Mouse (Mus musculus): ENCODE measurements around the gene Osbpl5. TPM values are rescaled to one million over a fixed set of nuclear protein-coding genes. Genes with fewer than 3 reads are reported as not detected.

Osbpl5 gene
- polyA plus RNA-seq, 1 experiment from 2014 or later = 29.9 TPM

- DNase-seq (ENCODE audit: low spot score) (no peak), ATAC-seq (ENCODE audit: low FRiP score, low TSS enrichment) (no peak)
- no peak overlapping the region for H3K27ac ChIP-seq (replicated peaks)
- WGBS = 42% methylated on average over 4 of the region's 4 CpGs
- H3K4me1 ChIP-seq (replicated peaks; ENCODE audit: control insufficient read depth, insufficient read depth) = no peaks in the 10 kb centered on the region
- no peak for TF ChIP-seq CTCF (IDR thresholded peaks at IDR 0.05; ENCODE audit: low read depth)
- no peak for TF ChIP-seq EP300 (optimal IDR thresholded peaks at IDR 0.05)
- no peaks in the 10 kb centered on the region for H3K27me3 ChIP-seq (ENCODE audit: control insufficient read depth, insufficient read depth, low read length)
- no peaks in the 10 kb centered on the region for H3K9me3 ChIP-seq (ENCODE audit: control insufficient read depth, low read length)
- no peak overlapping the region for H3K9ac ChIP-seq (ENCODE audit: low read length)
- H3K4me2 ChIP-seq (replicated peaks; ENCODE audit: low read depth) = no peak overlapping the region
- peaks cover 26% of the 10 kb centered on the region for H3K36me3 ChIP-seq (ENCODE audit: control insufficient read depth, insufficient read depth, low read length)
- H3K4me3 ChIP-seq (ENCODE audit: low read depth, low read length) = no peak overlapping the region
These were observed 44.8 kb downstream of the Osbpl5 start for GRCm38 (mm10) chr7:143712023-143712422.

DNA sequence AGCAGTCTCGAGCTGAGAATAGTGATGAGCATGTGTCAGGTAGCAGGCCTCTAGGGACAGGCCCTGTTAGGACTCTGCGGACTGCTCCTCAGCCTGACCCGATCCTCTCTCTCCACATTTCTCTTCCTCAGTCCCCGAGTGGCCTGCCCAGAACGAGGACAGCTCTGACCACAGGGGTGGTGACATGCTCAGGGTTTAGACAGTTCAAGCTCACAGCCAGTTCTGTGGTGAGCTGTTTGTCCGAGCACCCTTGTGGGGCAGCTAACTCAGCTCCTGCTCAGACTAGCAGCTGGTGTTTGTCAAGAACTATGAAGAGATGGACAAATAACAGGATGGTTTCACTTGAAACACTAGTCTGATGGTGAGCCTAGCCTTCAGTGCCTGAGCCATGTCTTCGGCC lies 45.4 kb downstream of the Osbpl5 start:
- Histone ChIP-seq H3K27me3 (ENCODE audit: control insufficient read depth, insufficient read depth, low read length) (no peaks in the 10 kb centered on the region), H3K27ac (replicated peaks) (no peak overlapping the region), H3K4me2 (replicated peaks; ENCODE audit: low read depth) (no peak overlapping the region), H3K4me3 (ENCODE audit: low read depth, low read length) (no peak overlapping the region), H3K4me1 (replicated peaks; ENCODE audit: control insufficient read depth, insufficient read depth) (no peaks in the 10 kb centered on the region), H3K9ac (ENCODE audit: low read length) (no peak overlapping the region), H3K9me3 (ENCODE audit: control insufficient read depth, low read length) (no peaks in the 10 kb centered on the region), H3K36me3 (ENCODE audit: control insufficient read depth, insufficient read depth, low read length) (peaks cover 26% of the 10 kb centered on the region)
- WGBS = 71% methylated on average over 7 of the region's 7 CpGs
- no peak for ATAC-seq (ENCODE audit: low FRiP score, low TSS enrichment)
- DNase-seq (ENCODE audit: low spot score) = no peak
- TF ChIP-seq CTCF (IDR thresholded peaks at IDR 0.05; ENCODE audit: low read depth) (no peak), EP300 (optimal IDR thresholded peaks at IDR 0.05) (no peak)

DNA sequence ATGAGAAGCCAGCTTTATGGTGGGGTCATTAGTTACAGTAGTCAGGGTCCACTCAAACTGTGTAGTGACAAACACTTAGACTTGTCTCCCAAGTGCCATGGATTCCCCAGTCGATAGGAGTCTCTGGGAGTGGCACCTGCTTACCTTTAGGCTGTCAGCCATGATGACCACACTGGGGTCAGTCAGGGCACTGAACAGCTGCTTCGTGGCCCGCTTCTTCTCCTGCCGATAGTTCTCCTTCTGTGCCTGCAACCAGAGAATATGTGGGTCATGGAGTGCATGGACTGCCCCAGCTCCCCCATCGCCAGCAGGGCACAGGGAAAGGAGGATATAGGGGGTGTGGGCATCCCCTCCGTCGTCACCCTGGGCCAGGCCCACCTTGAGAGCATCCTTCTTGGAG lies 47.4 kb downstream of the Osbpl5 start:
- Histone ChIP-seq H3K27ac (replicated peaks) (no peak overlapping the region), H3K4me3 (ENCODE audit: low read depth, low read length) (no peak overlapping the region), H3K9me3 (ENCODE audit: control insufficient read depth, low read length) (no peaks in the 10 kb centered on the region), H3K36me3 (ENCODE audit: control insufficient read depth, insufficient read depth, low read length) (peaks cover 24% of the 10 kb centered on the region), H3K4me2 (replicated peaks; ENCODE audit: low read depth) (no peak overlapping the region), H3K4me1 (replicated peaks; ENCODE audit: control insufficient read depth, insufficient read depth) (no peaks in the 10 kb centered on the region), H3K9ac (ENCODE audit: low read length) (no peak overlapping the region), H3K27me3 (ENCODE audit: control insufficient read depth, insufficient read depth, low read length) (no peaks in the 10 kb centered on the region)
- ATAC-seq (ENCODE audit: low FRiP score, low TSS enrichment) = no peak
- no peak for DNase-seq (ENCODE audit: low spot score)
- 83% methylated on average over 7 of the region's 7 CpGs for WGBS
- TF ChIP-seq EP300 (optimal IDR thresholded peaks at IDR 0.05) = no peak
- no peak for TF ChIP-seq CTCF (IDR thresholded peaks at IDR 0.05; ENCODE audit: low read depth)

DNA sequence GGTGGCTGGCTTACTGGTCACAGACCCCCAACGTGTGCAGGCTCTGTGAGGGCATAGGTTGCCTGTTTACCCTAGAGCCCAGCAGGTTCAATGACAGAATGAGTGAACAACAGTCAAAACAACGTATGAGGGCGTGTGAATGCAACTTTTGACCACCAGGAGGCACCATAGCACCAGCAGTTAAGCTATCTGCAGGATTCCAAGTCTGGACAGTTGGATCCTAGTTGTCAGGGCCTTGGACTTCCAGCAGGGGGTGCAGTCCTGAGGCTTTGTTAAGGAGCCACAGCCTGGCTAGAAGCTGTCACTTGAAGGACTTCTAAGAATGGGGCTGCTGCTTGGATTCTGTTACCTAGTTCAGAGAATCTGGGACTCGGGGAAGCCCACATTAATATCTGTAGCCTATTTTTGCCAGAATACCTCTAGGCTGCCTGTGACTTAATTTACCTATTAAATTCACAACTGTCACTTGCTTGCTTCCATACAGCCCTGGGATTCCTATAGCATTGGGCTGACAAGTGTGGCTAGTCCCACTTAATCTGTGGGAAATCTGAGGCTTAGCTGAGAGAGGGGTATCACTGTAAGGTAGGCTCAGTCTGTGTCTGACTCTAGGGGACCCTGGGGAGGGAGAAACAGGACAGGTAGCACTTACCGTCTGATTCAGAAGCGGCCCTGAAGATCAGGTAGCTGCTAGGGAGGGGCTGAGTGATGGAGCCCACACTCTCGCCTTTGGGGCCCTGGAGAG lies 49.9 kb downstream of the Osbpl5 start:
- H3K9ac ChIP-seq (ENCODE audit: low read length) = no peak overlapping the region
- H3K4me2 ChIP-seq (replicated peaks; ENCODE audit: low read depth) = no peak overlapping the region
- peaks cover 38% of the 10 kb centered on the region for H3K36me3 ChIP-seq (ENCODE audit: control insufficient read depth, insufficient read depth, low read length)
- peak; percentile 94 for DNase-seq (ENCODE audit: low spot score)
- WGBS = 35% methylated on average over 7 of the region's 7 CpGs
- TF ChIP-seq EP300 (optimal IDR thresholded peaks at IDR 0.05) (no peak), CTCF (IDR thresholded peaks at IDR 0.05; ENCODE audit: low read depth) (peak; percentile 100)
- H3K27ac ChIP-seq (replicated peaks) = no peak overlapping the region
- no peaks in the 10 kb centered on the region for H3K27me3 ChIP-seq (ENCODE audit: control insufficient read depth, insufficient read depth, low read length)
- no peak overlapping the region for H3K4me3 ChIP-seq (ENCODE audit: low read depth, low read length)
- peak; percentile 85 for ATAC-seq (ENCODE audit: low FRiP score, low TSS enrichment)
- no peaks in the 10 kb centered on the region for H3K9me3 ChIP-seq (ENCODE audit: control insufficient read depth, low read length)
- H3K4me1 ChIP-seq (replicated peaks; ENCODE audit: control insufficient read depth, insufficient read depth) = no peaks in the 10 kb centered on the region

- H3K27ac ChIP-seq (replicated peaks) = no peak overlapping the region
- H3K4me3 ChIP-seq (ENCODE audit: low read depth, low read length) = no peak overlapping the region
- no peak overlapping the region for H3K9ac ChIP-seq (ENCODE audit: low read length)
- H3K4me2 ChIP-seq (replicated peaks; ENCODE audit: low read depth) = no peak overlapping the region
- H3K4me1 ChIP-seq (replicated peaks; ENCODE audit: control insufficient read depth, insufficient read depth) = no peaks in the 10 kb centered on the region
- peaks cover 44% of the 10 kb centered on the region for H3K36me3 ChIP-seq (ENCODE audit: control insufficient read depth, insufficient read depth, low read length)
- 66% methylated on average over 2 of the region's 2 CpGs for WGBS
- TF ChIP-seq CTCF (IDR thresholded peaks at IDR 0.05; ENCODE audit: low read depth) (peak; percentile 78), EP300 (optimal IDR thresholded peaks at IDR 0.05) (no peak)
- peak; percentile 50 for DNase-seq (ENCODE audit: low spot score)
- H3K27me3 ChIP-seq (ENCODE audit: control insufficient read depth, insufficient read depth, low read length) = no peaks in the 10 kb centered on the region
- no peak for ATAC-seq (ENCODE audit: low FRiP score, low TSS enrichment)
- no peaks in the 10 kb centered on the region for H3K9me3 ChIP-seq (ENCODE audit: control insufficient read depth, low read length)
These were observed 60.6 kb downstream of the Osbpl5 start for GRCm38 (mm10) chr7:143696140-143696539.

- H3K36me3 ChIP-seq (ENCODE audit: control insufficient read depth, insufficient read depth, low read length) = peaks cover 40% of the 10 kb centered on the region
- H3K27me3 ChIP-seq (ENCODE audit: control insufficient read depth, insufficient read depth, low read length) = no peaks in the 10 kb centered on the region
- H3K4me3 ChIP-seq (ENCODE audit: low read depth, low read length) = no peak overlapping the region
- H3K9ac ChIP-seq (ENCODE audit: low read length) = no peak overlapping the region
- ATAC-seq (ENCODE audit: low FRiP score, low TSS enrichment) = no peak
- H3K9me3 ChIP-seq (ENCODE audit: control insufficient read depth, low read length) = no peaks in the 10 kb centered on the region
- no peaks in the 10 kb centered on the region for H3K4me1 ChIP-seq (replicated peaks; ENCODE audit: control insufficient read depth, insufficient read depth)
- no peak for DNase-seq (ENCODE audit: low spot score)
- H3K4me2 ChIP-seq (replicated peaks; ENCODE audit: low read depth) = no peak overlapping the region
- TF ChIP-seq CTCF (IDR thresholded peaks at IDR 0.05; ENCODE audit: low read depth) = no peak
- no peak for TF ChIP-seq EP300 (optimal IDR thresholded peaks at IDR 0.05)
- H3K27ac ChIP-seq (replicated peaks) = no peak overlapping the region
- 90% methylated on average over 7 of the region's 7 CpGs for WGBS
These were observed 62.2 kb downstream of the Osbpl5 start for GRCm38 (mm10) chr7:143694550-143694949.

Data from stomach, postnatal 0 days (tissue).